Mouse (Mus musculus) cortical plate, adult 2 months (tissue): ENCODE measurements around the gene Fkbp6.

Experiments
- CTCF ChIP-seq: fragments of 200-500 bp; IDR thresholded peaks from 2 replicates; pipeline ENCODE4 v1.5.1; 2011; ENCODE audit warnings: mild to moderate bottlenecking, control low read depth, low read length; ENCODE audit not compliant: insufficient read depth; ENCODE audit errors: extremely low read depth
- POLR2A ChIP-seq: fragments of 200-500 bp; IDR thresholded peaks from 2 replicates; pipeline ENCODE4 v1.6.1; 2011; ENCODE audit warnings: mild to moderate bottlenecking, low read length, control low read depth; ENCODE audit not compliant: insufficient read depth; ENCODE audit errors: extremely low read depth

GRCm38 (mm10) chr5:135383771-135384170 is 33.9 kb upstream of the Fkbp6 start:
- no peak for TF ChIP-seq POLR2A
- no peak for TF ChIP-seq CTCF
